Mouse (Mus musculus): ENCODE measurements around the gene Bcl11a. TPM values are rescaled to one million over a fixed set of nuclear protein-coding genes. Genes with fewer than 3 reads are reported as not detected.

The Bcl11a gene
- total RNA-seq, 2 experiments from 2014 or later = 0.04 to 0.18 TPM

DNA sequence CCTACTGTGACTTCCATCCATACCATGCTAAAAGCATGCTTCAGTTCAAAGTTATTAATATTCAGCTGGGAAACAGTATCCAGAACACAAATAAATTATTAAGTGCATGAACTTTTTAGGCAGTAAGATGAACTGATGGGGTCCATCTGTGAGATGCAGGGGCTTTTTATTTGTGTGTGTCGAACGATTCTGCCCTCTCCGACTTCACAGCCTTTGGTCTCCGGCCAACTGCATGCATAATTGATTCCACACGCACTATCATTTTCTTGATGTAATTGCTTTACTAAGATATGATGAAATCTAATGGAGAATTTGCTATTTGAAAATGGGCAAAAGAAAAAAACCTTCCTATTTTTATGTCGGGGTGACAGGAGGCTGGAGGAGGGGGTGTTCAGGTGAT, 19.2 kb downstream of the Bcl11a start:
- intact Hi-C loops (cut with DNase I; ENCODE audit: low total_unique reads) = no loop called here

DNA sequence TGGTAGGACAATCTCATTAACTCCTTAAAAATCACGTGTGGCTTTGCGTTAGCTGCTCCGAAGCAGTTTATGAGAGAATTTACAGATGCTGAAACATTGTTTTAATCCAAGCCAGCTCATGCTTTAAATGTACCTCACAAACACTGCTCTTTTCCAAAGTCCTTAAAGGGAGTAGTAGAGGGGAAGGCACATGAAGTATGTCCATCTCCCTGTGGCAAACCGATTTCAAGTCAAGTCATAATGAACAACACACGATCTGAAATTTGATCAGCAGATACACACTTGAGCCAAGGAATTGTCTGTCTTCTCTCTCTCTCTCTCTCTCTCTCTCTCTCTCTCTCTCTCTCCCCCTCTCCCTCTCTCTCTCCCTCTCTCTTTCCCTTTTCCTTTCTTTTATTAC, 20.2 kb downstream of the Bcl11a start:
- intact Hi-C loops (cut with DNase I; ENCODE audit: low total_unique reads) = no loop called here
- no peak for DNase-seq

More for the DNA sequence above, 19.2 kb downstream of the Bcl11a start:
- DNase-seq = no peak

DNA sequence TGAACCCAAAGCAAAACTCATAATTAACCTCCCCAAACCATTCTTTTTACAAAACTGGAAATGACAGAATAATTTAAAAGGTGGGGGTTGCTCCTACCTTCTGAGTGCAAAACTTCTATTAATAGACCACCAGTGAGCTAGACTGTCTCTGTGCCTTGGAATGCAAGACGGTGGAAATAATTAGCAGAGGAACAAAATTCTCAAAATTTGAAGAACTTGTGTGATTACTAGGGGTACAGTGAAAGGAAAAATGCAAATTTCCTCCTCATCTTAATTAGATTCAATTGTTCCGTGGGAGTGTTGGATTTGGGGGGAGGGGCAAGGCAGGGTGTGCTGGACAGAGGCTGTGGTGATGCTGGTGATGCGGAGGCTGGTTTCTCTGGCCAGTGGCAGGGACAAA, 20.8 kb downstream of the Bcl11a start:
- intact Hi-C loops (cut with DNase I; ENCODE audit: low total_unique reads) = no loop called here
- DNase-seq = no peak

DNA sequence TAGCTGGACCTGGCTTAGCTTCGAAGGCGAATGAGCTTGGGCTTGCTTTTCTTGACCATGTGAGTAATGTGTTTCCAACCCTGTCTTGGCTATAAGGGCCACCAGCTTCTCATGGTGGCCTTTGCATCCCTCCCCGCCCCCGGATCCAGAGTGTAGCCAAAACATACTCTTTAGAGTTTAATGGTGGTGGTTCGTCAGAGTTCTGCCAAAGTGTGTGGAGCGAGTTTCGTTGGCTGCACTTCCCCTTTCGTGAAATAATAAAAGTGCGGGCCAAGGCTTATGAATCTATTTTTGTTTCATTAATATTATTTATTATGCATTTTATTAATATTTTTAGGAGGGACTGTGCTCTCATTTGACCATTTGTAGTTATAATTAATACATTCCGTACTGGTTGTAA, 21.4 kb downstream of the Bcl11a start:
- no peak for DNase-seq
- intact Hi-C loops (cut with DNase I; ENCODE audit: low total_unique reads) = no loop called here

DNA sequence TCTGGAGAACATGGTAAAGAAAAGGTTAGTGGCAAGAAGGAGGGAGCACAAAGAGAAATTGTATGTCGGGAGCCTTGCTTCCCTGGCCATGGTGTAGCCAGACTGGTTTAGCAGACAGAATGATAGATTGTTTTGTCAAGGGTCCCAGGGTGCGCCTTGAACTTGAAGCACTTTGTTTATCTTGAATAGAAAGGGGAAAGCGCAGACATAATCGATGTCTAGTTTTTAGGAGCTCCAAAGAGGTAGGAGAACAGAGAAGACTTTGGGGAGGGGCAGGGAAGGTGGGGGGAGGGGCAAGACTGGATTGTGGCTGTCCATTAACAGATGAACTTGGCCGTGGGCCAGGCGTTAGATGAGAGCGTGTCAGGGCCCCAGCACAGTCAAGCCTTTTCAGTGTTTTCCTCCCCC, 22.0 kb downstream of the Bcl11a start:
- DNase-seq = no peak
- intact Hi-C loops (cut with DNase I; ENCODE audit: low total_unique reads) = no loop called here

DNA sequence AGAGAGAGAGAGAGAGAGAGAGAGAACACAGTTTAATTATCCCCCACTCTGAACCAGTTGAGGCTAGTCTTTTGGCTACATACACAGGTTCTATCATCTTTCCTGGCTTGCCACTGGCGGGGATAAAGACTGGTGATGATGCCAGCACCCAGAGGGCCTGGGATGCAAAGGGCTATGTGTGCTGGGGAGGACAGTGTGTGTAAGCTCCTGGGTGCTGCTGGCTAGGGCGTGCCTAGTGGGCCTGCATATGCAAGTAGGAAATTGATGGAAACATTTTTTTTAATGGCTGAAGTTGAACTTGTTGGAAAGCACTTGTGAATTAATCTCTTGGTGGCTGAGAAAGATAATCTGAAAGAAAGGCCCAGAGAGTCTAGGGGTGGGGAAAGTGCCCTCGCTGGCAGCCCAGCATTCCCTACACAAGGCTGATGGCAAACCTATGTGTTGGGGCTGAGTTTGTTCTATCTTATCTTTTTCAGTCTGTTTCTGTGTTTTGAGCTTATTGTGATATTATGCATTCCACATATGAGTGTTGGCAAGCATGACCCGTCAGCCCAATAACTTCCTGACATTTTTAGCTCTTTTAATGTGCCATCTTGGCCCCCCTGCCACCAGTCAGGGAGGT, 22.7 kb downstream of the Bcl11a start:
- intact Hi-C loops (cut with DNase I; ENCODE audit: low total_unique reads) = no loop called here
- DNase-seq = no peak

DNA sequence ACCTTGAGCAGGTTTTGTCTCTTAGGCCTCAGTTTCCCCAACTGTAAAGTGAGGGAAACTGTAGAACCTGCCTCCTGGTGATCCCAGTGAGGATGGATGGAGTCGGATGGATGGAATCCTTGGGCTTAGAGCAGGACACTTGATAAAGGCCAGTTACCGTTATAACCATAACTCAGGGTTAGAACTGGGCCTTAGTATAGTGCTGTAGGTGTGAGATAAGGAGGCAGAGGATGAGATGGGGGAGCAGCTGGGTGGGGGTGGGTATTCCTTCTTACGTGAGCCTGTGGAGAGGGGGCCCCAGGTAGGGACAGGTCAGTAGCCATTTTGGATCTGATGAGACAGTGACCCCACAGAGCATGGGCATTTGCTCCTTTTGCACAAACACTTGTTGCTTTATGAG, 23.8 kb downstream of the Bcl11a start:
- intact Hi-C loops (cut with DNase I; ENCODE audit: low total_unique reads) = no loop called here
- no peak for DNase-seq

DNA sequence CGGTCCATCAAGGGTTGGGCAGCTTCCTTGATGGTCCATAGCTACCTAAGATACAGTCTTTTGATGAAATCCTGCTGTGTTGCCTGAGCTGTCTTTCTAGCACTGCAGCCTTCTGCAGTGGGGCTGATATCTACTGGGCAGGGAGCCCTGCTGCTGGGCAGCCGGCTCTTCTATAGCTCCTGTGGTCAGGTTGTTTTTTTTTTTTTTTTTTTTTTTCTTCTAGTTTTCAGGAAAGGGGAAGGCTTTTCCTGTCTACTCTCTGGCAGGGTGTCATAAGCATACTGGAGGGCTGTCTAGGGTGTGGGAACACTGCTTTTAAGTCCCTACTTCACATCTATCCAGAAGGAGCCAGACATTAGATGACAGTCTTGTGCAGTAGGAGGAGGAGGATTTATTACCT, 24.5 kb downstream of the Bcl11a start:
- intact Hi-C loops (cut with DNase I; ENCODE audit: low total_unique reads) = no loop called here
- DNase-seq = no peak

DNA sequence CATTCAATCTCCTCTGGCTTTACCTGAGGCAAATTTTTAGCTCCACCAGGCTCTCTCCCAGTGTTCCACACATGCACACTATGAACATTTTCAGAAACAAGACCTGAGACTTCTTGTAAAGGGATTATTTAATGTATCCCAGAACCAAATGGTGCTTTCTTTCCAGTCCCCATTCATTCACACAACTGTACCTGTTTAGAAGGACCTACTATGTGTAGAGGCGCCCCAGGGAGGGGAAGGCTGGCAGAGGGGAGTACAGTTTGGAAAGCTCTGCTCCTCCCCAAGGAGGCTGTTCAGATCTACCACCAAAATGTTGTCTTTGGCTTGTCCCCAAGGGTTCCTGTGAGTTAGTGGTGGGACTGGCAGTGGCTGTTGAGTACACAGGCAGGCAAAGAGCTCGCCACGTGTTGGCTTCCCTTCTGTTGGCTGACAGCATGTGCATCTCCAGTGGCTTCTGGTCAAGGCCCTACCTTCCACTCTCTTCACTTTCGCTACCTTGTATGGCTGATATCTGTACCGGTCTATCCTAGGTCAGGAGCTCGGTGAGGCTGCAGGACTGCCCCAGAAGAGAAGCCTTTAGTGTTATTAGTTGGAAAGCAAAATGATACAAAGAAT, 25.4 kb downstream of the Bcl11a start:
- DNase-seq = no peak
- intact Hi-C loops (cut with DNase I; ENCODE audit: low total_unique reads) = no loop called here

DNA sequence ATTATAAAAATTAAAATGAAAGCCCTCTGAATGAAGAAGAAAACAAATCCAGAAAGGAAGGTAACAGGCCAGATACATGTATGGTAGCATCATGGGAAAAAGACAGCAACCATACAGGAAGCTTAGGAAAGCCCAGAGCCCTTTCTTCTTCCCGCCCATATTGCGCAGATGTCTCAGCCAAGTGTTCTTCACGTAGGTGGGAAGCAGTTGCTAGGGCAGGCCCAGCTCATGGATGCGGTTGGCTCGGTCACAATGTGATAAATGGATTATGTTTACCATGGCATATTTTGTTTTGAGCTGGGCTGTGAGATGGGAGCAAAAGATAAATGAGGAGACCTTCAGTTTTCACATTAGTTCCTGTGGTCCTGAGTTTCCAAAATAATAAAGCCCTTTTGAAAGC, 29.6 kb downstream of the Bcl11a start:
- intact Hi-C loops (cut with DNase I; ENCODE audit: low total_unique reads) = no loop called here
- no peak for DNase-seq

DNA sequence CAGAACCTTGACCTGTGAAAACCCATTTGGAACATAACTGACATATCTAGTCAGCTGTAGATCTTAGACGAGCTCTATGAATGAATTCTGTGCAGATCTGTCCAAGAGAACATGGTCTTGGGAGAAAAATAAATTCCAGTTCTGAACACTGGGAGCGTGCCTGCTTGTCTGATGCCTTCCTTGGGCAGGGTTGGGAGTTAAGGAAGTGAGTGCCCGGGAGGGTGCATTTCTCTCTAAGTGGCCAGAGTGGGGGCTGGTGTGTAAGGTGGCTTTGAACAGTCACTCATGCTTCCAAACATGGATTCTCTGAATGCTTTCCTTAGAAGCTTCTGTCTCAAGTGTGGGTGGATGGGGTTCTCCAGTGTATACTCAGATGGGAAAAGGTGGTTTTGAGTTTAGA, 31.1 kb downstream of the Bcl11a start:
- no peak for DNase-seq
- intact Hi-C loops (cut with DNase I; ENCODE audit: low total_unique reads) = no loop called here

DNA sequence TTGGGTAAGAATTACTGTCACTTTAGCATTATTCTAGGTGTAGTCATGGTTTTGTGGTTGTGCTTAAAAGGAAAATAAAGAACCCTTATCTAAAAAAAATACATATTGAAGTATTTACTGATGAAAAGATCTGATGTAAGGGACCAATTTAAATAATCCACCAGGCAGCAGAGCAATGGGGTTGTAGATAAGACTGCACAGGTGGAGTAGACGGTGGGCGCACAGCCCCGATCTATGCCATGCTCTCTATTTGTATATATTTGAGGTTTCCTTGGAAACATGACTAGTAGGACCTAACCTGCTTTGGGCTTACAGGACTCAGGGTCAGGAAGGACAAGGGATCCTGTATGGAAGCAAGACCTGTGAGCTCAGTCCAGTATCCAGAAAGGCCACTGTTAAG, 31.5 kb downstream of the Bcl11a start:
- intact Hi-C loops (cut with DNase I; ENCODE audit: low total_unique reads) = no loop called here

DNA sequence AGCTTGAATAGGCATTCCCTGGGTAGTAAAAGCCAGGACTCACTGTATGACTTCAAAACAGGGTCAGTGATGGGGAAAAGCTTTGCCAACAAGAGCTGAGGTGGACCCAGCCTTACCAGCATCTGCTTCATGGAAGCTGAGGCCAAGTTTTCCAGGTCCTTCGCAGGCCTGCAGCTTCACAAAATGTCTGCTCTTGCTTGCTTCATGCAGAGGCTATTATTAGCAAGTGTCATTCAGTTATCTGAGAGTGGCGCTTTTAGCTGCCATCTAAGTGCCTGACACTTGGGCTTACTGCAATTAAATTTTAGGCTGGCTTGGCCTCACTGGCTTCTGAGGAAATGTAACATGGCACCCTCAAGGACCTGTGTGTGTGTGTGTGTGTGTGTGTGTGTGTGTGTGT, 32.3 kb downstream of the Bcl11a start:
- intact Hi-C loops (cut with DNase I; ENCODE audit: low total_unique reads) = no loop called here
- no peak for DNase-seq

More for the DNA sequence above, 31.5 kb downstream of the Bcl11a start:
- DNase-seq = no peak

DNA sequence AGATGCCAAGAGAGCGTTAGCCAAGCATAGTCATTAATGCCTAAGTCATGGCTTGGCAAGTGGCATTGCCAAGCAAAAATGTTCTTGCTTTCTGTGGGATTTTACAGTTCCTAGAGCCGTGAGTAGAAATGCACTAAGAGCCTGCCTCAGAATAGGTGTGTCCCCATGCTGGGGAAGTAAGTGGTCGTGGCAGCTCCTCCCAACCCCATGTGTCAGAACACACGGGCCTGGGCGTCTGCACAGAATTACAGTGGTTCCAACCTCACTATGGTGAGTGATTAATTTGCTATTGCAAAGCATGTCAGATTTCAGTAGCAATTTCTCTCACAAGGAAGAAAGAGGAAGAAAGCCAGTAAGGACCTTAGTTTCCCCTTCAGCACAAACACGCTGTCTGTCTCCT, 33.9 kb downstream of the Bcl11a start:
- DNase-seq = no peak
- intact Hi-C loops (cut with DNase I; ENCODE audit: low total_unique reads) = no loop called here

DNA sequence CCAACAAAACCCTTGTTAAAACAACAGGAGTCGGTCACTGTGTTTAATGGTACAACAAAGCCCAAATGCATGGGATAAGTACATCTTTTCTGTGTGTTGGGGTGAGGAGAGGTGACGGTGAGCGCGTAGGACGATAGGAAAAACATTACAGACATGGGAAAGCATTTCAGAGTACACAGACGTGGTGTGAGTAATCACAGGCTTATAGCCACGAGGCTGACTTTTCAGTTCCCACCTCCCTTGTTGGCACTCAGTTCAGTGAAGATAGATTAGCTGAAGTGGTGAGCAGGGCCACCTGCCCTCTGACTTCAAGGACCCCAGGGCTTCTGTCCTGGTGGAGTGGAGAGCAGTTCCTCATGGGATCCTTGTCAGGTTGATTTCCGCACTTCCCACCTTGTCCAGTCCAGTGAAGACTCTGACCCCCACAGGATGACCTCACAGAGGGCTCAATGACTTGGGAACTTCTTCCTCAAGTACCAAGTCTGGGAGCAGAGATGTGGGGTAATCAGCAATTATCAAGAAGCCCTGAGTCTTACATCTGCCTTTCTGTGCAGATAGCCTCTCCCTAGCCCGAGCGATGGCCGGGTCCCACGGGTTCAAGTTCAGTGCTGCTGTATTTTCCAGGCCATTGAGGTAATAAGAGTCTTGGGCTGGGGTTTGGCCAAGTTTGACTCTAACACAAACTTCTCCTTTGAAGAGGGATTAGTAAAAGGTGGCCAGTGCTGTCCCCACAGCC, 37.3 kb downstream of the Bcl11a start:
- DNase-seq = no peak
- intact Hi-C loops (cut with DNase I; ENCODE audit: low total_unique reads) = no loop called here

DNA sequence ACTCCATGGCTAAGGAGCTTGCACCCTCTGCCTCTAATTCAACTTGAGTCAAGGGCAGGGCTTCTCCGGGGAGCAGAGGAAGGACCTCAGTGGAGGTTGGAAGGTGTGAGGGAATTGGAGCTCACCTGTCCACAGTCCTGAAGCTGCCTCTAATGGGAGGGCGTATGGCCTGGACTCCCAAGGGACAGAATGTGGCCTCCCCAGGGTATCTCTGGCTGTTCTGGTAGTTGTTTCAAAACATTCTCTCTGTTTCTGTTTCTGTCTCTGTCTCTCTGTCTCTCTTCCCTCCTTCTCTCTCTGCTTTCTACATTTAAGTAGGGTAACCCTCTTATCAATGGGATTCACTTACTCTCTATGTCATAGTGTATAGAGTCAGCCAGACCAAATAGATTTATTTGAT, 38.2 kb downstream of the Bcl11a start:
- no peak for DNase-seq
- intact Hi-C loops (cut with DNase I; ENCODE audit: low total_unique reads) = no loop called here

DNA sequence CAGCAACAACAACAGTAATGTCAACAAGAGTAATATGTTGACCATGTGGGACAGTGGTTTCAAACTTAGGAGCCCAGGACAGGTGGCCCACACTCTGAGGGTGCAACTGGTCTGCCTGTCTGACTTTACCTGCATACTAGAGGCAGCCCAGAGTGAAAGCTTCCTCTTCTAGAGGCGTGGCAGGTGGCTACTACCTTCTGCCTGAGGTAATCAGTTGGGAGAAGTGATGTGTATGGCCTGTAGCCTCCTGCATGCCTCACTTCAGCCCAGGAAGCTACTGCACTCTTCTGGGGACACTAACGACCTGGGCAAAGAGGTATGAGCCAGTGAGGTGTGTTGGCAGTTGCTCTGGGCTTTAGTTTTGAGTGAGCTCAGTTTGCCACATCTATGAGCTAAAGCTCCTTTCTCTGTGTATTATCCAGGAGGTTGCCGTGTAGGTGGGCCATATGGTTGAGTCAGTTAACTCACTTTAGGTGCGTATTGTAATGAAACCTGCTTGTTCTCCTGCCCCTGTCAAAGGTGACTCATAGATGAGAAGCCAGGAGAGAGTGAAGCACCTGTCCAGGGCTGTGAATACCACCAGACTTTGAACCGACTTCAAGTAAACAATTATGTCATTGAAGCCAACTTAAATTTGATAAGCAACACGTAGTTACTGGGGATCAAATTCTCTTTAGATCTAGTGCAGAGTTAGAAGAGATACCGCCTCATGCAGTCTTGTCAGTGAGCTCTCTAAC, 38.9 kb downstream of the Bcl11a start:
- DNase-seq = no peak
- intact Hi-C loops (cut with DNase I; ENCODE audit: low total_unique reads) = no loop called here

DNA sequence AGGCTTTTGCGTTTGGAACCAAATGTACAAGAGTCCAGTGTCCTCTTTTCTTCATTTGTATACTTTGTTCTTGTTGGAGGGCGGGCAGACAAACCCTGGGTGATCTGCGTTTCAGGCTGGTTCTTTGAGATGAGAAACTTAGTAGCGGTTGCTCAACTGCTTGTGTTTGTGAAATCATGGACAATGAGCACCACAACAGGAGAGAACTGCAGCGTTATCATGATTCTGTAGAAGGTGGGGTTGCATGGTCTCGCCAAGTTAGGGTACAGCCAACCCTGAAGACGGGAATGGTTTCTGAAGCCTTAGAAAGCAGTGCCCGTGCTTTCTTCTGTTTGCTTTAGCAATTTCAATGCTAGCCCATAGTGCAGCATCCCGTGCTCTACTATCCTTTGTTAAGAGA, 43.3 kb downstream of the Bcl11a start:
- DNase-seq = no peak
- intact Hi-C loops (cut with DNase I; ENCODE audit: low total_unique reads) = no loop called here

DNA sequence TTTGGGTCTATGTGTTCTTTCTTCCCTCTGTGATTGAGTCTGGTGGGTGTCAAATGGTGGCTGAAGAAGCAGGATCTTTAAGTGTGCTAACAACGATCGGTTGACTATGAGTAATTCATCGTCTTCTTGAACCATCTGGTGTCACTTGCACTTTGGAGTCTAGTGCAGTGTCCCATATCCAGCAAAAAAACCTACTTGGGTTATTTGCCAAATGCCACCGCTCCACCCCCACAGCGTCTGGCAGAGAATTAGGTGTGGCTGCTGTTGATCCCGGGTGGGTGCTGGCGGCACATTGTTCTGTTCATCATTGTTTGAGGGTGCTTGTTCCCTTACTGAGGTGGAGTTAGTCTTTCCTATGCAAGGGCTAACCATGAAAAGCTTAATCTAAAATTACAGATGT, 45.0 kb downstream of the Bcl11a start:
- intact Hi-C loops (cut with DNase I; ENCODE audit: low total_unique reads) = no loop called here
- no peak for DNase-seq

DNA sequence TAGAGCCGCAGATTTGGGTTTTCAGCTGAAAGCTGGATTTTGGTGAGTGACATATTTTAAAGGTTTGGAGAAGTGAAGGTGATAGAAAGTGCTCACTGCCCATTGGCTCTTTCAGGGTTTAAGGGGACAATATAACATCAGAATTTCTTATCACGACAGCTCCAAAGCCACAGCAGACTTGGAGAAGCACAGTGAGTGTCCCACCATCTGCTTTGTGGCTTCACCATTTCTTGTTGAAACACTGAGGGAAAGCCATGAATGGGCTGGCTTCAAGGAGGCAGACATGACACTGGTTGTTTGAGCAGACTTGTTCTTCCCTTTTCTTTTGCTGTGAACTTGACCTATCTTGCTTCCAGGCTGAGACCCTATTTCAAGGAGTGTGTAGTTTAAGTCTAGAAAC, 46.1 kb downstream of the Bcl11a start:
- no peak for DNase-seq
- intact Hi-C loops (cut with DNase I; ENCODE audit: low total_unique reads) = no loop called here

DNA sequence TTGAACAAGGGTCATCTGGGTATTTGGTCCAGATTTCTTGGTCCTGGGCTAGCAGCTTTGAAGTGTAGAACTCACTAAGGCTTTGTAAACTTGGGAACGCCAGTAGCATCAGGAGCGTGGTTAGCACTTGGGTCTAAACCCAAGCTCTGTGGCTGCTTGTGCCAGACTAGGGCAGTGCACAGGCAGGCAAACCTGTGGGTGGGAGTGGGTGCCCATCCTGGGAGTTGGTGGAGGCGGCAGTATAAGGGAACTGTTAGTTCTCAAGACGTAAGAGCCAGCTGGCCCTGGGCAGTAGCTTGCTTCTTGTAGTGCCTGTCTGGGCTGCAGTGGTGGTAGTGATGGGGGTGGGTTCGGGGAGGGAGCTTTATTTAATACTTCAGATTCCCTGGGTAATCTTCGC, 47.2 kb downstream of the Bcl11a start:
- intact Hi-C loops (cut with DNase I; ENCODE audit: low total_unique reads) = no loop called here
- DNase-seq = no peak

Measured in gastrocnemius, postnatal 14 days (tissue).